Mouse (Mus musculus) adrenal gland (tissue): Measurements from ENCODE around the gene Ryr2.

Source experiments
- intact Hi-C: fragments of 180-260 bp; cut with DNase I; formaldehyde crosslinking; loops from one replicate; pipeline ENCODE4 v1.15.1; 2025

The Ryr2 gene

GRCm38 (mm10) chr13:11781065-11781464, 325.7 kb downstream of the Ryr2 start:
- intact Hi-C loops, result no loop called here

- intact Hi-C loops, result no loop called here
These were observed 329.0 kb downstream of the Ryr2 start for GRCm38 (mm10) chr13:11777726-11778125.

GRCm38 (mm10) chr13:11772173-11772572, 334.6 kb downstream of the Ryr2 start:
- intact Hi-C loops, result no loop called here

GRCm38 (mm10) chr13:11766899-11767298, 339.8 kb downstream of the Ryr2 start:
- intact Hi-C loops, result no loop called here

DNA sequence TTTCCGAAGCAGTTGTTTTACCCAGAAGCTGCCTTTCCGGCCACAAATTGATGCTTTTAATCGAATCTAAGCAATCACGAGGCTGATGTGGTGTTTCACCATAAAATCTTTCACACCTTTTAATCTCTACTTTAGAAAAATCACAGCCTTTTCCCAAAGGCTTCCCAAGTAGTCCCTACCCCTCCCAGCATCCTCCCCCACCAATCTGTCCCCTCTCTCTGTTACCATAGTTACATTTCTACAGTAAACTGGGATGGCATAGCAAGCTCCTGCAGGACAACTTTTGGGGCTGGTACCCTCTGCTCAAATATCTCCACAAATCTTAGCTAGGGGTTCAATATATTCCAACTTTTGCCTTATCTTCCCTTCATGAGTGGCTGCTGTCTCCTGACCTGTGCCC, 342.8 kb downstream of the Ryr2 start:
- intact Hi-C loops, result loop anchor here (5.0 kb wide), 1 partner anchor 343 kb away; the partner anchor contains the start of gene Ryr2

GRCm38 (mm10) chr13:11763104-11763503, 343.6 kb downstream of the Ryr2 start:
- intact Hi-C loops, result loop anchor here (5.0 kb wide), 1 partner anchor 344 kb away; the partner anchor contains the start of gene Ryr2

DNA sequence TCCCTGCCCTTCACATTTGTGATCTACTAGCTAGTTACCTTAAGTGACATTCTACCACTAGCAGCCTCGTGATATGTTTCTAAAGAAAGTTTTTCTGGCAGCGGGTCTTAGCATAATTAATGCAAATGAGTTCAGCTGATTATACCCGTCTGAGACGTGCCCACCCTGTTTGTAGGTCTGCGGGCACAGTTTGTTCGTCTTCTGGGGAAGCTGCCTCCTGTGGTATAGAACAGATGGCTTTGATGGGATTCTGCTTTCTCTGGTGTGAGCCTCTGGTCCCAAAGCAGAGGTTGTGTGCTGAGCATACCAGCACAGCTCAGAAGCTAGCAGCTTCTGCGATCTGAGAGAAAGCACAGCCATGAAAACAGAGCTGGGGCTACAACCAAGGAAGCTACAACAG, 348.9 kb downstream of the Ryr2 start:
- intact Hi-C loops, result no loop called here

DNA sequence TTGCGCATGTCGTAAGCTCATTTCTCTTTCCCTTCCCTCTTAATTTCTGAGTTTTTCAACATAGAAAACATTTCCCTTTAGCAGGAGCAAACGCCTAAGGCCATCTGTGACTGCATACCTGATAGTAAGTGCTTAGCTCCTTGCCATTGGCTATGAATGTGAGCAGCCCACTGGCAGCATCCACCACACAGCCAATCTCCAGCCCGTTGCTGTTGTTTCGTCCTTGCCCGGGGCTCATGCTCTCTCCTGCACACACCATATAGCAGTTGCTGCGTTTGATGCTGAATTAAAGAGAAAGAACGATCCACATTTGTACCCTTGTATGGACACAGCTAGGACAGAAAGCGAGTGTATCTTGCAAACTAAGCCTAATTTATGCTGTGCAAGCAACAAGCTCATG, 361.3 kb downstream of the Ryr2 start:
- intact Hi-C loops, result no loop called here

DNA sequence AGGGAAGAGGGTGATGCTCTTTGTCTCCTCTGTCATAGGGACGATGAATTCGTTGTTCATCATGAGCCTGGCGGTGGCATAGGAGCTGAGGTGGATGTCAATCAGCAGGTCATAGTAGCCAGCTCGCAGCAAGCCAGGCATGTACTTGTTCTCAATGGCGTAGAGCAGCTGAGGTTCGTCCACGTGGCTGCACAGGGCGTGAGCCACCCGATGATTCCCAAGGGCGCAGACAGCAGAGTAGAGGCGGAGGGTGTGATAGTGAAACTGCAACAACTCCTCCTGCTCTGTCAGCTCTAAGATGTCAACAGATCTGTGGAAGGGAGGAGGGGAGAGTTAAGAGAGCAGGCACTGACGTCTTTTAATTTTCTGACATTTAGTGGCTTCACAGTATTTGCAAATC, 368.5 kb downstream of the Ryr2 start:
- intact Hi-C loops, result no loop called here

DNA sequence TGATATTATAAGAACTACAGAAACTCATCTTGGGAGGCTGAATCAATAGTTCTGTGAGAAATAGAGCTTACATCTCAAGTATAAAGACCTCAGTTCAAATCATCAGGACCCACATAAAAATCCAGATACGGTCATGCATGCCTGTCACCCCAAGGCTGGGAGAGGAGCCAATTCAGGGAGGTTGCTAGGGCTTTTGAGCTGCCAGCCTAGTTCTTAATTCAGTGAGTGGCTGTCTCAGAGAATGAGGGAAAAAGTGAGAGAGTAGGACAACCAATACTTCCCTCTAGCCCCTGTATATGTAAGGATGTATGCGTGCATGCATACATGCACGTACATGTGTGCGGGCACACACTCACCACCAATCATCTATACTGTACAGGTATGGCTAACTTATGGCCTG, 390.5 kb downstream of the Ryr2 start:
- intact Hi-C loops, result no loop called here

DNA sequence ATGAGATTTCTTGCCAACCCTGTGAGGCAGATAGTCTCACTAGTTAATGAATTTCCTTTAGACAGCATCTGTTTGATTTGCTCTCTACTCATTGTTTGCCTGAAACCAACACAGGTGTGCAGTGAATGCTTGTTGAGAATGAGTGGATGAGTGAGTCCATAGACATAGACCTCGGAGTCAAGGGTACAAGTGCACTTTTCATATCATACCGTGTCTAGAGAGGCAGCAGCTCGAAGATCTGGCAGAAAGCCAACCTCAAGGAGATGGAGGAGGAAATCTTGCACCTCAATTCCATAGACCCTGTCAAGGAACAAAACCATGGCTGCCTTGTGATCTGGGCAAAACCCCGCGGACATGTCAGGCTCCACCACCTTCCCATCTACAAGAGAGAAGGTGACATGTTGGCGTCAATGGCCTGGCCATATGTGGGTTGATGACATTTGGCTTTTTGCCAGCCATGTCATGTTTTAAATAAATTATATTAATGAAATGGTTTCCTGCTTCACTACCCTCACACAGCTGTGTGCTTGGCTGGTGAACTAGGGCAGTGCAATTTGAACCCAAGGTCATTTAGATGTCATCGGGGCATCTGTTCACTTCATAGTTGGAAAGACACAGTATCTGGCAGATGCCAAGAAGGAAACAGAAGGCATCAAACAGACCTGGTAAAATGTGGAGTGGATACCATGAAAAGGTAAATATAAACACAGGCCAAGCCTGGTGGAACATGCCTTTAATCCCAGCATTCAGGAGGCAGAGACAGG, 396.9 kb downstream of the Ryr2 start:
- intact Hi-C loops, result no loop called here

GRCm38 (mm10) chr13:11701721-11702120, 405.0 kb downstream of the Ryr2 start:
- intact Hi-C loops, result no loop called here

DNA sequence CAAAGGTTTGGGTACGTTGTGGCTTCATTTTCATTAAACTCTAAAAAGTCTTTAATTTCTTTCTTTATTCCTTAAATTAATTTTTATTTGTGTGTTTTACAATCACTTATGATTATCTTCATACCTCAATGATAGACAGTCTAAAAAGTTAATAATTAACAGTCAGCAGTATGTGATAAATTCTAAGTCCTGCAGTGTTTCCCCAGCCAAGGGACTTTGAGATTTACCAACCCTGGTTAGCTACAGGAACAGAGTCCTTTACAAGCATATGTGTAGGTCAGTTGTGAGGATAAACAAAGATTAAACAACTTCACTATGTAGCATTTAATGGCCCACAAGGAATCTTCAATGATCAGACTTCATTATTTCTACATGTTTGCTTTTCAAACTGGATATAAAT, 410.2 kb downstream of the Ryr2 start:
- intact Hi-C loops, result no loop called here

- intact Hi-C loops, result no loop called here
These were observed 424.9 kb downstream of the Ryr2 start for GRCm38 (mm10) chr13:11681802-11682201.

- intact Hi-C loops, result no loop called here
These were observed 443.9 kb downstream of the Ryr2 start for GRCm38 (mm10) chr13:11662815-11663214.

DNA sequence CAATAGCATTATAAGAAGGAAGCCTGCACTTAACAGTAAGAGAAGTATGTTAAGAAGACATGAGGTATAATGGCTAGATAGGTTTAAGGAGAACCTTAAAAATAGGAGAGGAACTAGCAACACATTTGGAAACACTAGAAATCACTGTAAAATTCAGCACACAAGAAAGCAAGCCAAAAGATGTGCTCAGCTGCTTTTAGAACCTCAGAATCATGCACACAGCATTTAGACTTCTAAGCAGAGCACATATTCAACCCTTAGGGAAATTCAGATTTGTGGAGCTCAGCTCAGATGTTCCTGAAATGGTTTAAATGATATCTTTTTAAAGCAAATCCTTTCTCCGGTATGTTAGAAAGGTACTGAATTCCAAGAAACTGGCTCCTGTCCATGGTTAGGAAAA, 461.9 kb downstream of the Ryr2 start:
- intact Hi-C loops, result no loop called here

GRCm38 (mm10) chr13:11636383-11636782, 470.4 kb downstream of the Ryr2 start:
- intact Hi-C loops, result no loop called here

GRCm38 (mm10) chr13:11624513-11624912, 482.2 kb downstream of the Ryr2 start:
- intact Hi-C loops, result no loop called here

DNA sequence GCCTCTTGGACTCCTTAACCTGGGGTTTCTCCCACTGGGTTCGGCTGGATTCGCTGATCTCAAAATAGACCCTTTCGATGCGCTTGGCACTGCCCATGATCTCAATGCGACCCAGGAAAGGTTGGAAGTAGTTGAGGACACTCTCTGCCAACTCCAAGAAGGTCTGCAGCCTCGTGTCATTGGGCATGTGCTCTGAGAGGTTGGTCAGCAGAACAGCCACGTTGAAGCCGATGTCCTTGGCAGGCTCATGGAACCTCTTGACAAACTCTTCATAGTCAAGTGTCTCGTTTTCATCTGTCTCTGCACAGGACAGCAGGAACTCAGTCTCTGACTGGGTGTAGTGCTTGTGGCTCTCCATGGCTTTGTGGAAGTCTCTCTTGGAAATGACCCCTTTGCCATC, 511.3 kb downstream of the Ryr2 start:
- intact Hi-C loops, result no loop called here

GRCm38 (mm10) chr13:11585283-11585682, 521.5 kb downstream of the Ryr2 start:
- intact Hi-C loops, result no loop called here

- intact Hi-C loops, result no loop called here
These were observed 534.2 kb downstream of the Ryr2 start for GRCm38 (mm10) chr13:11572552-11572951.

- intact Hi-C loops, result loop anchor here (10.0 kb wide), 1 partner anchor 1683 kb away; no protein-coding TSS in a partner anchor
These were observed 539.4 kb downstream of the Ryr2 start for GRCm38 (mm10) chr13:11567376-11567775.

GRCm38 (mm10) chr13:11566486-11566885, 540.3 kb downstream of the Ryr2 start:
- intact Hi-C loops, result loop anchor here (10.0 kb wide), 1 partner anchor 1682 kb away; no protein-coding TSS in a partner anchor
